Mouse (Mus musculus): ENCODE measurements at regions not wholly inside any gene's neighbourhood (a gene's known extent, or its start where the extent isn't known, plus 50 kb on each side); places are given as distances from the start of the nearest gene placed in this dataset.
"Not testable (repeated sequence)": the region's sequence is repeated elsewhere in the genome, so short reads cannot be mapped to it uniquely, and the experiment has no call there.

GRCm38 (mm10) chr14:104410730-104411129 is 57.1 kb downstream of the Pou4f1 start:
- Histone ChIP-seq H3K27ac (replicated peaks; ENCODE audit: low read depth, low read length) (no peak overlapping the region), H3K4me3 (ENCODE audit: insufficient read depth, low read depth, low read length) (no peak overlapping the region), H3K4me1 (ENCODE audit: control insufficient read depth, insufficient read depth, insufficient read length, low read length) (no peaks in the 10 kb centered on the region)

DNA sequence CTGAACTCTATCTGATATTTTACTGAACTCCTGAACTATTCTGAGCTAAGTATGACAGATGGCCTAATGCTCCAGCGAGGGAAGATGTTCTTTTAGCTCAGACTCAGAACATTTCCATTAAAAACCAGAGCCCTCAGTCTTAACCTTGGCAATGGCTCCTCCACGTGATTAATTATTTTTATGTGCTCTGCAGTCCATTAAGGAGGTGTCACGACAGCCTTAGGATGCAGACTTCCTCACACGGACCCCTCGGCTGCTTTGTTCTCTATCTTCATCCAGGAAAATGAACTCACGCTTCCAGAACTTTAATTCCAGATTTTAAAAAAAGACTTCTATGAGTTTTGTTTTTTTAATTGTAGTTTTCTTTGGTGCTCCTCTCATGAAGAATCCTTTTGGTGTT is 57.5 kb downstream of the Pou4f1 start:
- H3K27ac ChIP-seq (replicated peaks; ENCODE audit: low read depth, low read length): no peak overlapping the region
- no peak overlapping the region for H3K4me3 ChIP-seq (ENCODE audit: insufficient read depth, low read depth, low read length)
- no peaks in the 10 kb centered on the region for H3K4me1 ChIP-seq (ENCODE audit: control insufficient read depth, insufficient read depth, insufficient read length, low read length)

- H3K4me3 ChIP-seq (ENCODE audit: insufficient read depth, low read depth, low read length): no peak overlapping the region
- no peaks in the 10 kb centered on the region for H3K4me1 ChIP-seq (ENCODE audit: control insufficient read depth, insufficient read depth, insufficient read length, low read length)
- no peak overlapping the region for H3K27ac ChIP-seq (replicated peaks; ENCODE audit: low read depth, low read length)
These were observed 61.7 kb downstream of the Pou4f1 start for GRCm38 (mm10) chr14:104406062-104406461.

DNA sequence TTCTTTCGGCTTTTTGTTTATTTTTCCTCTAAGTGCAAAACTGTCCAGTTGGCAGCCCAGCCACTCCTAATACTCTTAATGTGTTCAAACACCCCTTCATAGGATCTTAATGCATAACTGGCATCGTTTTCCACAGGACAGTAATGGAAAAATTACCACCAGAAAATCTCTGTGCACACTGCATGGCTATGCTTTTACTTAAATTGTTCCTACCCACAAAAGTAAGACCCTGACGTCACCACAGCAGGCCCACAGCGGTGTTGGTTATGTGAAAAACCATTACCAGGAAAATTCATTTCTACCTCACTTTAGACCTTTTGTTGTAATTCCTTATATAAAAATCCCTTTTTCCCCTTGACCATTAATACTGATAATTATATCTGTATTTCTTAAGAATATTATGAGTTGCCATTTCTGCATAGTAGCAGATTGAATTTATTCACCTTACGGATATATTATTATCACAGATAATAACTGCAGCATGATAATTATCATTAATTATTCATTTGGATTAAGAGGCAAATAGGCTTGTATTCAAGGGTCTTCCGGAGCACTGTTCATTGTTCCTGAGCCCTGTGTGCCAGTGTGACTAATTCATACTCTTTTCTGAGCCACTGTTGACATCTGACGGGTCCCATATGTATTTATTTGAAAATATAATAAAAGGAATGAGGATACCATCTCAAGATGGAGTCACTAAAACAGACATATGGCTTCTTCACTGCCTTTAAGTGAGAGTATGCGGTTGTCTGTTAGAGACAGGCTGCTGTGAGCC is 78.3 kb downstream of the Pou4f1 start:
- Histone ChIP-seq H3K27ac (replicated peaks; ENCODE audit: low read depth, low read length) (no peak overlapping the region), H3K4me3 (ENCODE audit: insufficient read depth, low read depth, low read length) (no peak overlapping the region), H3K4me1 (ENCODE audit: control insufficient read depth, insufficient read depth, insufficient read length, low read length) (no peaks in the 10 kb centered on the region)

GRCm38 (mm10) chr14:104388879-104389278 is 78.9 kb downstream of the Pou4f1 start:
- H3K27ac ChIP-seq (replicated peaks; ENCODE audit: low read depth, low read length): no peak overlapping the region
- H3K4me1 ChIP-seq (ENCODE audit: control insufficient read depth, insufficient read depth, insufficient read length, low read length): no peaks in the 10 kb centered on the region
- H3K4me3 ChIP-seq (ENCODE audit: insufficient read depth, low read depth, low read length): no peak overlapping the region

DNA sequence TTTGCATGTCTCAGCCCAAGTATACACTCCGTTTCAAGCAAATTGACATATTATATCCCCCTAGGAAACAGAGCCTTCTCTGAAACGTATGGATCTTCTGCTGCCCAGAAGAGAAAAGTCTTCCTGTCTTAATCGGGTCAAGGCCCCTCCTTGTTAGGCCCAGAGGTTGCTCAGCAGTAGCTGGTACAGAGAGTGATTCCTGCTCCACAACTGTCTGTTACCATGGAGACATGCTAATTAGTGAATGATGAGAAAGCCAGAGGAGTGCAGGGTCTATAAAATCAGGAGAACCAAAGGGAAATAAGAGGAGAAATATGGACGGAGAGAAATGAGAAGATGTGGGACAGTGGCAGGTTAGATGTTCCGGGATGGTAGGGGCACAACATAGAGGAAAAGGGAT is 86.8 kb downstream of the Pou4f1 start:
- Histone ChIP-seq H3K27ac (replicated peaks; ENCODE audit: low read depth, low read length) (no peak overlapping the region), H3K4me3 (ENCODE audit: insufficient read depth, low read depth, low read length) (no peak overlapping the region), H3K4me1 (ENCODE audit: control insufficient read depth, insufficient read depth, insufficient read length, low read length) (no peaks in the 10 kb centered on the region)

DNA sequence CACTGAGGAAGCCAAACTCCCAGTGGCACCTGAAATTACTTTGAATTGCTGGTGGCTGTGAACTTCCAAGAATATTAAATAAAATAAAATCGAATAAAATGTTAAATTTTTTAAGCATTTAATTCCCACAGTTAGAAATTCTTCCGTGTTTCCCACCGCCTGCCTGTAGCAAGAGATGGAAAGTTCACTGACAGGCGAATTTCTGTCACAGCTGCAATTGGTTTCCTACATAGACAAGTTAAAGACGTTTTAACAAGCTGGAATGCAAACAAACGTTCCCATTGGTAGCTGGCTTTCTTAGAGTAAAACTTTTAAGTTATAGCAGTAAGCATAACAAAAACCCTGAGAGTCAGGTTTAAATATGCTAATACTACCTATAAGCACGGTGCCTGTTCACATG is 95.0 kb downstream of the Pou4f1 start:
- Histone ChIP-seq H3K4me3 (ENCODE audit: insufficient read depth, low read depth, low read length) (no peak overlapping the region), H3K4me1 (ENCODE audit: control insufficient read depth, insufficient read depth, insufficient read length, low read length) (no peaks in the 10 kb centered on the region), H3K27ac (replicated peaks; ENCODE audit: low read depth, low read length) (no peak overlapping the region)

GRCm38 (mm10) chr14:104356636-104357035 is 111.2 kb downstream of the Pou4f1 start:
- H3K4me3 ChIP-seq (ENCODE audit: insufficient read depth, low read depth, low read length): no peak overlapping the region

GRCm38 (mm10) chr14:104336783-104337182 is 131.0 kb downstream of the Pou4f1 start:
- not testable (repeated sequence) for H3K4me3 ChIP-seq (ENCODE audit: insufficient read depth, low read depth, low read length); H3K4me1 ChIP-seq (ENCODE audit: control insufficient read depth, insufficient read depth, insufficient read length, low read length); H3K27ac ChIP-seq (replicated peaks; ENCODE audit: low read depth, low read length)

More at GRCm38 (mm10) chr14:104356636-104357035, 111.2 kb downstream of the Pou4f1 start:
- Histone ChIP-seq H3K27ac (replicated peaks; ENCODE audit: low read depth, low read length) (no peak overlapping the region), H3K4me1 (ENCODE audit: control insufficient read depth, insufficient read depth, insufficient read length, low read length) (no peaks in the 10 kb centered on the region)

- Histone ChIP-seq H3K4me3 (ENCODE audit: insufficient read depth, low read depth, low read length) (no peak overlapping the region), H3K27ac (replicated peaks; ENCODE audit: low read depth, low read length) (no peak overlapping the region), H3K4me1 (ENCODE audit: control insufficient read depth, insufficient read depth, insufficient read length, low read length) (no peaks in the 10 kb centered on the region)
These were observed 141.7 kb downstream of the Pou4f1 start for GRCm38 (mm10) chr14:104326089-104326488.

- H3K4me3 ChIP-seq (ENCODE audit: insufficient read depth, low read depth, low read length): no peak overlapping the region
- H3K4me1 ChIP-seq (ENCODE audit: control insufficient read depth, insufficient read depth, insufficient read length, low read length): no peaks in the 10 kb centered on the region
- no peak overlapping the region for H3K27ac ChIP-seq (replicated peaks; ENCODE audit: low read depth, low read length)
These were observed 167.7 kb downstream of the Pou4f1 start for GRCm38 (mm10) chr14:104300141-104300540.

DNA sequence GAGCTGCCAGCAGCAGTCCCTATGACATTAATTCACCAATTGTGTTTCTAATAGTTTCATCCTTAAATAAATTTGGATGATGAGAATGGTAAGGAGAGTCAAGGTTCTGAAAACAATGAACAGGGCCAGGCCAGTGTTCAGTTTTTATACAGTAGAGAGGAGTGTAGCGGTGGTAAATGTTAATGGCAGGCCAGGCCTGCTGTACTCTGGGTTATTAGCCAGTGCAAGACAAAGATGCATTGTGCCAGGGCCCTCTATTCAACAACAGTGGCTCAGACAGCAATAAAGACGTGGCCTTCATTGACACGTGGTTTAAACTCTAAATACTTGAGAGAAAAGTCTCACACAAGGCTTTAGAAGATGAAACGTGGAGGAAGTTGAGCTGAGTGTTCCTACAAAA is 169.5 kb downstream of the Pou4f1 start:
- Histone ChIP-seq H3K4me3 (ENCODE audit: insufficient read depth, low read depth, low read length) (no peak overlapping the region), H3K4me1 (ENCODE audit: control insufficient read depth, insufficient read depth, insufficient read length, low read length) (no peaks in the 10 kb centered on the region), H3K27ac (replicated peaks; ENCODE audit: low read depth, low read length) (no peak overlapping the region)

DNA sequence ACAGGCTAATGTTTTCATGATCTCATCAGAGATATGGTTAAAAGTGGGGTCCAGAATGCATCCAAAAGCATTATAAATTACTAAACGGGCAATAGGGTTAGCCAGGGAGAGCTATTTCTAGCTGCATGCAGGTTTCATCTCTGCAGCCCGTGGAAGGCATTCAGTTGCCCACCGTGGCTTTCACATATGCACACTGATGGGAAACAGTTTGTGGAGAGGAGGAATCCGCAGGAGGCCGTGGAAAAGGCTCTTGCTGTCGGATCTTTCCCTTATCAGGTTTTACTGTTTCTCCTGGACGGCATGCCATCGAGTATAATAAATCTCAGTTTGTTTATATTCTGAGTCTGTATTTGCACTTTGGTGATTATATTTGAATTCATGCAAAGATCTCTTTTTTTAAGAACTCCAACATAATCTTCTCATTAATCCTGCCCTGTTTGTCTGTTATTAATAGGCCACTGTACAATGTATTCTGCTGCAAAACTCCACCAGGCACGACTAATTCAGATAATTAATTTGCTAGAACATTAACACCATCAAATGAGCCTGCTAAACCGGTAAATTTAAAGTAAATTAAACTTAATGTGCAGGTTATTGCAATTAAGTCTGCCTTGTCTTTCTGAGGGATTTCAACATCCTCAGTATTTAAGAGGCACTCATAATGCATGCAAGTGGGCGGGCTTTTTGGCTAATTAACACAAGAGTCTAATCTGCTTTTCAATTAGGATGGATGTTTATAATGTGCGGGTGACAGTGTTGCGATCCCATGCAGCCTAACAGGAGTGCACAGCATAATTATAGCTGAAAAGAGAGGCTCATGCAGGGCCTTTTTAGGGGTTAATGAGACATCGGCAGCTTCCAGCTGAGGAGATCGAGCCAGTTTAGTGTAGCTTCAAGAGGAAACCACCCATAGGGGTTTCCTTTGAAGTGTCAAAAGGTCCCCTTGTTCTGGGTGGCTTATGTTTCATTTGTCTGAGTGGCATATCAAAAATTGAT is 170.2 kb downstream of the Pou4f1 start:
- H3K4me3 ChIP-seq (ENCODE audit: insufficient read depth, low read depth, low read length): no peak overlapping the region
- H3K27ac ChIP-seq (replicated peaks; ENCODE audit: low read depth, low read length): no peak overlapping the region

DNA sequence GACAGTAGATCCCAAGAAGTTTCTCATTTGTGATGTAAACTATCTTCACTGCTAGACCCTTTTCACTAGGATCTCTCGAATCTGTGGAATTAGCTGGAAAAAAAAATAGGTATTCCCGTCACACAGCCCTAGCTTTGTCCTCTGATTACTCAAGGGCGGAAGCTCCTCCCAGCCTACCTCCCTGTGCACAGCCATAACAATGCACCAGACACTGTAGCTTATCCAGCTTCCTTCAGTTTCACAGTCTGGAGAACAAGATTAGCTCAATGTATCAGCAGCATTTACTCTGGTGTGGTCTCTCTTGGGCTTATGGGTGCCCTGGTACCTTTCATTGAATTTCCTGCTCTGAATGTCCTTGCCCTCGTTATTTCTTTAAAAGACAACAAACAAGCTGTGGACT is 174.0 kb downstream of the Pou4f1 start:
- no peak overlapping the region for H3K4me3 ChIP-seq (ENCODE audit: insufficient read depth, low read depth, low read length)
- no peak overlapping the region for H3K27ac ChIP-seq (replicated peaks; ENCODE audit: low read depth, low read length)
- no peaks in the 10 kb centered on the region for H3K4me1 ChIP-seq (ENCODE audit: control insufficient read depth, insufficient read depth, insufficient read length, low read length)

More for the DNA sequence above, 170.2 kb downstream of the Pou4f1 start:
- no peaks in the 10 kb centered on the region for H3K4me1 ChIP-seq (ENCODE audit: control insufficient read depth, insufficient read depth, insufficient read length, low read length)

DNA sequence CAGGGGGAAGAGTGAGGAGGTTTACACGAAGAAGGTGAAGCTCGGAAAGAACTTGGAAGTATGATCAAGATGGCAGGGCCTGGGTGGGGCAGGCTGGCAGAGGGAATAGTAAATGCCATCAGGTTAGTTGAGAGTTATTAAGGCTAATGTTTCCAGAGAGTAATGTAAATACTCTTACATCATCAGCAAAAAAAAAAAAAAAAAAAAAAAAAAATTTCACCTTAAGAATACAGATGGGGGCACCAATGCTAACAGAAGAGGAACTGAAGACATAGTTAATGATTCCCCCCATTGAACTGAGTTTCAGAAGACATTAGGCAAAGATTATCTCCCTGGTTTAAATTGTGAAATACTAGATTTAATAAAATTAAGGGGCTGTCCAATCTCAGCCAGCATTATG is 174.7 kb downstream of the Pou4f1 start:
- H3K27ac ChIP-seq (replicated peaks; ENCODE audit: low read depth, low read length): no peak overlapping the region
- H3K4me1 ChIP-seq (ENCODE audit: control insufficient read depth, insufficient read depth, insufficient read length, low read length): no peaks in the 10 kb centered on the region
- H3K4me3 ChIP-seq (ENCODE audit: insufficient read depth, low read depth, low read length): no peak overlapping the region

Measured in brown adipose tissue, adult 24 weeks (tissue).